Mouse (Mus musculus) retina, adult 2 months (tissue): ENCODE data around the gene Ensa.
"Not testable (repeated sequence)": the region's sequence is repeated elsewhere in the genome, so short reads cannot be mapped to it uniquely, and the experiment has no call there.

Experiments
- DNase-seq: peaks from one replicate; pipeline ENCODE4 v3.0.0-alpha.2; 2012; ENCODE audit warnings: low read depth, low spot score

The Ensa gene

GRCm38 (mm10) chr3:95662724-95663449 lies 38.1 kb downstream of the Ensa start:
- no peak for DNase-seq

GRCm38 (mm10) chr3:95663486-95663885 lies 38.7 kb downstream of the Ensa start:
- DNase-seq = no peak

DNA sequence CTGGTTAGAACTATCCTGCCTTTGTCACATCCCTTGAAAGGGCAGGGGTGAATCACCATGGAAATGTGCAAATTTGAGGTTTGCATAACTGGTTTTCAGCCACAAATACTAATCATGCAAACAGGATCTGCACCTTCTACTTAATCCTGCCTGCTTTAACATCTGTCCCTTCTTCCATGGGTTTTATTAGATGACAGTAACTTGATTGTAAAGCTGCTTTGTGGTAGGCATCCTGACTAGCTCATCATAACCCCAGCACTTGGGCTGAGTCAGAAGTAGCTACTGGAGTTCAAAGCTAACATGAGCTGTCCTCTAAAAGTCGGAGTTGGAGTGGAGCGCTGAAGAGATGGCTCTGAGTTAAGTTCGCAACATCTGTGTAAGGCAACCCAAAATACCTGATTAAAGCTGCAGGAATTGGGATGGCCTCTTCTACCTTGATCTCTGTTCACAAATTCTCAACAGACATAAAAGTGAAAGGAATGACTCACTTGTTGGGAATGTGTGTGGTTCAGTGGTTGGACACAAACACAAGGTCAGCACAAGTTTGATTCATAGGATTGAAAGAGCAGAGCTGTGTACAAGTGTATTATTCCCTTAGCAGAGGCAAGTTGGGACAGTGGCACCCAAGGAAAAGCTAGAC lies 39.3 kb downstream of the Ensa start:
- DNase-seq = no peak

DNA sequence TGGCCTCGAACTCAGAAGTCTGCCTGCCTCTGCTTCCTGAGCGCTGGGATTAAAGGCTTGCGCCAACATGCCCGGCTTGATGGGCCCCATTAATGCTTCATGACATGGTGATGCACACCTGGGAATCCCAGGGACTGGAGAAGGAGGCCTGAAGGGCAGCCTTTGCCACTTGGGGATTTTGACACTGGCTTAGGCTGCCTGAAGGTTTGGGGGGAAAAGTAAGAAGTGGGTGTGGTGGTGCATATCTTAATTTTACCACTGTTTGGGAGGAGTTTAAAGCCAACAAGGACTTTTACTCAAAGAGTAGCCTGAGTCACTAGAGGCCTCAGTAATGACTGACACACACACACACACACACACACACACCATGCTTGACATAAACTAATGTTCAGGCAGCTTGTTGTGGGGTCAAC lies 40.2 kb downstream of the Ensa start:
- no peak for DNase-seq

DNA sequence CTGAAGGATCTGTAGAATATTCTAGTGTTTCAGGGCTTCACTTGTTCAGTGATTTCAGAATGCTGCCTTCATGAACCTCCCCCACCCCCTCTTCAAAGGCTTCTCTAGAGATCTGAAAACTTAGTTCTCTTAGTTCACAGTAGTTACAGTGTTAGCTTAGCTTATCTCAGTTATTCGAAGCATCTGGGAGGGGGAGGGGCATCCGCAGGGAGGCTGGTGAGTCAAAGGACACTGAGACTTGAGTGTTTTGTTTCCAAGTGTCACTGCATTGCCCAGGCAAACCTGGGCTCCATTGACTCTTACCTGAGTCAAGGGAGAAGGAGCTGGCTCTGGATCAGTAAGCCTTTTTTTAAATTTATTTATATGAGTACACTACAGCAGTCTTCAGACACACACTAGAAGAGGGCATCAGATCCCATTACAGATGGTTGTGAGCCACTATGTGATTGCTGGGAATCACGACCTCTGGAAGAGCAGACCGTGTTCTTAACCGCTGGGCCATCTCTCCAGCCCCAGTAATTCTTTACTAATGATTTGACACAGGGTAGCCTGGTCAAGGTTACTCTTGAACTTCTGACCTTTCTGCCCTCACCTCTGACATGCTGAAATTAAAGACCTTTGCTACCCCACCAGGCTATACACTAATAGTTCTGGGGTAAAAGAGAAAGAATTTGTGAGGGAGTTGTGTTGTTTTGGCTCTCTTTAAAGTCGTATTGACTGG lies 41.5 kb downstream of the Ensa start:
- DNase-seq = no peak

- DNase-seq = no peak
Measured at GRCm38 (mm10) chr3:95667521-95667920, 42.7 kb downstream of the Ensa start.

DNA sequence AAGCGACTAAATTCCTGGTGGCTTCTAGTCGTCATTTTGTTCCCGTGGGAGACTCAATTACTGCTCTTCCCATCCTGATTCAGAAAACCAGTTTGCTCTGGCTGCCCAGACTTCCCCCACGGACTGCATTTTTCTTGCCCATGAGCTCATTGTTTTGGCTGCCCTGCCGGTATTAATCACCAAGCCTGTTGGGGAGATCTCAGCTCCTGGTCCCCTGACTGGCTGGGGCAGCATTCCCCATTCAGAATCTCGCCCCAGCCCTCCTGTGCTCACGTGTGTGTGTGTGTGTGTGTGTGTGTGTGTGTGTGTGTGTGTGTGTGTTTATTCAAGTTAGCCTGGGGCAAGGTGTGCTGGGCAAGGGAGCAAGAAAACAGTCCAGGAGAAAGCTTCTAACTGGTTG lies 43.2 kb downstream of the Ensa start:
- no peak for DNase-seq

DNA sequence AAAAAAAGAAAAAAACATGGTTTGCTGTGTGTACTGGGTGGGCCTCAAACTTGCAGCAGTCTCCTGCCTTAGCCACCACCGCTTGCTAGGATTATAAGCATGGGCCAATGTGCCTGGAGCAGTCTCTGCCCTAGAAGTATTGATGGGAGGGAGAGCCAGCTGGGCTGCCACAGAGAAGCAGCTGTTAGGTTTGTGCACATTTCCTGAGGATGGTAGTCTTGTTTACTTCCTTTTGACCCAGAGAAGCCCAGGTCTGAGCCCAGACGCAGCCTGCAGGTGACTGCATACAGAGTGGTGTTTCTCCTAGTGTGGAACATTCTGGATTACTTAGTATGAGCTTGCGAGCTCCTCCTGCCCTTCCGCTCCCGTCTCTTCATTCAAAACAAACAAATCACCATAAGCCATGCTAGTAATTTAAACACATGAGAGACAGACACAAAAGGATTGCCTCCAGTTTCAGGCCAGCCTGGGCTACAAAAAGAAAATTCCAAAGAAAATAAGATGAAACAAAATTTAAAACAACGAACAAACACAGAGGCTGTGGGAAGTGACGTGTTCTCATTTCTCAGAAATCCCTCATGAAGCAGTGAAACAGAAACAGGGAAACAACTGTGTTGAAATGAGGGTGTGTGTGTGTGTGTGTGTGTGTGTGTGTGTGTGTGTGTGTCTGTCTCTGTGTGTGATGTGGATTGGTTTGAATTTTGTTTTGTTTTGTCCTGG lies 44.0 kb downstream of the Ensa start:
- no peak for DNase-seq

DNA sequence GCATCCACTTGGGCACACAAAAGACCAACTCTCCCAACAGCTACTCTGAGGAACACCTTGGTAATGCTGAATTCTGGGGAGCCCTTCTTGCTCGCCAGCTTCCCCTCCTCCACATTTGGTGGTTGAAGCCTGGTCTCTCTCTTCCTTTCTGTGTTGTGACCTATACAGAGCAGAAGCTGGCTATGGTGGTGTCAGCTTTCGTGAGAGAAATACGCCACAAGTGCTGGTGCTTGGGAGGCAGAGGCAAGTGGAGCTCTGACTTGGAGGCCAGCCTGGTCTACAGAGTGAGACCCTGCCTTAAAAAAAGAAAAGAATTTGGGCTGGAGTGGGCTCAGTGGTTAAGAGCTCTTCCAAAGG lies 44.5 kb downstream of the Ensa start:
- DNase-seq = no peak

- not testable (repeated sequence) for DNase-seq
Measured at GRCm38 (mm10) chr3:95670419-95670818, 45.6 kb downstream of the Ensa start.

DNA sequence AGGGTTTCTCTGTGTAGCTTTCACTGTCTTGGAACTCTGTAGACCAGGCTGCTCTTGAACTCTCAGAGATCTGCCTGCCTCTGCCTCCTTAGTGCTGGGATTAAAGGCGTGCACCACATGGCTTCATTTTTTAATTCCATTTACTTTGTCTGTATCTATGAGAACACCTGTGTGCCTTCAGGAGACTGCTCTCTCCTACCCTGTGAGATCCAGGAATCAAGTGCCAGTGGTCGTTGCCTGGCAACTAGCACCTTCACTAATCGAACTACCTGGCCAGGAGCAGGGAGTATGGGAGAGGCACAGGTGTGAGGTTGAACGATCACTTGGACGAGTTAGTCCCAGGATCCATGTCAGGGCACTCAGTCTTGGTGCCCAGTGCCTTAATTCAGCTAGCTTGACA lies 46.4 kb downstream of the Ensa start:
- no peak for DNase-seq

- DNase-seq = no peak
Measured at GRCm38 (mm10) chr3:95672461-95672860, 47.7 kb downstream of the Ensa start.

DNA sequence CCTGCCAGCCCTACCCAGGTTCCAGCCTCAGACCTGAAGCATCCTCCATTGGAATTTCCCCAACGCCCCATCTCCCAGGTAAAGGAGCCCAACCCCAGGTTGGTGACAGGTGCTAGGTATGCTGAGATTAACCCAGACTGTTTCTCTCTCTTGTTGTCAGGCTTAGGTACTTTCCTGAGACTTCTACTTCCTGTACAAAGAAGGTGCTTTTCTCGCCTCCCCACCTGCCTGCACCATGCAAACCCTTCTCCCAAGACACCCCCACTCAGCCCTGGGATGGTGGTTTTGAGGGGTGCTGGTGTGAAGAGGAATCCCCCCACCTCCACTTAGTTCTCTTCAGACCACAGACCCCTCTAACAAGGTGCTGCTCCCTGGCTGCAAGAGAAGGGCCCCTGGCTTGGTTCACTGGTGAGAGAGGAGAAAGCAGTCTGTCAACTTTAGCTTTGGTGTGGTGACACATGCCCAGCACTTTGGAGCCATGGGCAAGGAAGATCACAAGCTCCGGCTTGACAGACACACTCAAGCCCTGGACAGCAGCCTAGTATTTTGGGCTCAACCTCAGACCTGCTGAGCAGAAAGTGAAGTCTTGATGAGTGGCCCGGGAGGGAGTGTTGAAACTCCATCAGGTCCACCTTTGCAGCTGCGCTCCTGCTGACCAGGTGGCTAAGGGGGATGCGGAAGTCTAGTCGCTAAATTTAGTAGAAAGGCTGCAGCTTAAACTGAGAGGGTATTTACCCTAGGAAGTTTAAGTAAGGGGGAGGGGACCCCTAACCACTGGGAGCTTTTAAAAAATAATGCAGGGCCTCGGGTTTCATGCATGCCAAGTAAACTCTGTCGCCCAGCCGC lies 48.3 kb downstream of the Ensa start:
- no peak for DNase-seq

DNA sequence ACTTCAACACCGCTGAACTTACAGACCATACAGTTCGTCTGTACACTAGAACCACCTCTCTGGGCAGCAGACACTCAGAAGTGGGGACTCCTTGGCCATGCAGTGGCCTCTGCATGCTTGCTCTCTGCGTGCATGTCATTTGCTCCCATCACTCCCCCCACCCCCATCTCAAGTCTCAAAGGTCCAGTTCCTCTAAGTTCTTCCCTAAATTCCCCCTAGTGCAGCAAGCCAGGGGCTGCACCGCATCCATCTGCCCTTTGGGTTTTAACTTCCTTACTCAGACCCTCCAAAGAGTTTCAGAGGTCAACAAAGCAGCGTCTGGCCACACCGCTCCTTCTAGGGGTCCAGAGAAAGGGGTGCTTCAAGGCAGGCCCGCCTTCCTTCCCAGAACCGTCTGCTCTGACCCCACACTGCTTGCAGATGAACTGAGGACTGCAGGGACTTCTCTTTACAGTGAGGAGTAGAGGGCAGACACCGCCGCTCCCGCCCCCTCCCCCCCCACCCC lies 49.0 kb downstream of the Ensa start:
- DNase-seq = no peak

DNA sequence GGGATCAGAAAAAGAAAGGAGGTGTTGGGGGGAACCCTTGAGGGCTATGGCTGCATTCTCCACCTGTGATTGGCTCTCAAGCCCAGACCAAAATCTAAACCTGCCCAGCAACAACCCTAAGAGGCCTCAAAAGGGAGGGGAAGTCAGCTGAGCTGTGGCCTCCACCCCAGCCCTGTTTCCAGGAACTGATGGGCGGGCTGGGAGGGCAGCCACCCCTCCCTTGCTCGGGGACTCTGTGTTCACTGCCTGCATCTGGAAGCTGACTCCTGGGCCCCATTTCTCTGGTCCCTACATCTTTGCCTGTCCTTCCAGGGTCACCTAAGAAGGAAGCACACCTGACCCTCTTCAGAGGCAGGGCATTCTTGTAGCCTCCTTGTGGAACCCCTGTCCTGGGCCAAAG lies 49.4 kb downstream of the Ensa start:
- no peak for DNase-seq

- no peak for DNase-seq
Measured at GRCm38 (mm10) chr3:95674812-95675211, 50.0 kb downstream of the Ensa start.

DNA sequence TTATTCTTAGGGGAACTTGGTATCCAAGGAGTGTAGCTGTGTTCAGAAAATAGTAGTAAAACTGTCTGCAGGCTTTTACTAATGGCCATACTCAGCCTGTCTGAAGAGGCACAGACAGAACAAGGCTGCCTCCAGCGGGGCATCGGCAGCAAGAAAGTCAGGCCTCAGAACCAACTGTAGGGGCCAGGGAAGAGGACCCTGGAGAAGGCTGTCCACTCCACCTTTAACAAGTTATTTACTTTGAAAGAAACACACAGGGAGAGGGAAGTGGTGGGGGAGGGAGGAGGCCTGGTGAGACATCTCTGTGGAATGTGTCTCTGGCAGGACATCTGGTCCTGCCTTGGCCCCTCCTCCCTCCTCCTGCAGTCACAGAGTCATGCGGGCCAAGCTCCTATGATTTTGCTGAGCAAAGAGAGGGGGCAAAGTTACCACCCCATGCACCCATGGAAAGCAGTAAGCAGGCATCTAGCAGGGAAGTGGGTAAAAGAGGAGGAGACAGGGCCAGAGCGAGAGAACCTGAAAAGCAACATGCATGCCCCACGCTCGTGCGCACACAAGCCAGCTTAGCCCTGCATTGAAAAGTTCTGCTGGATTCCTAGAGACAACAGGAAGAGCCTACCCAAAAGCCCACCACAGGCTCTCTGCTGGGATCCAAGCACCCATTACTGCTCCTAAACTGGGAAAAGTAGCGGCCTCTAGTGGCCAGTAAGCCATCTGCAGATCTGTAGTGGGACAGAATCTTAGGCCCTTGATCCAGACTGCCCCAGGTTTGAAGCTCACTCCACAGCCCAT lies 50.7 kb downstream of the Ensa start:
- no peak for DNase-seq

DNA sequence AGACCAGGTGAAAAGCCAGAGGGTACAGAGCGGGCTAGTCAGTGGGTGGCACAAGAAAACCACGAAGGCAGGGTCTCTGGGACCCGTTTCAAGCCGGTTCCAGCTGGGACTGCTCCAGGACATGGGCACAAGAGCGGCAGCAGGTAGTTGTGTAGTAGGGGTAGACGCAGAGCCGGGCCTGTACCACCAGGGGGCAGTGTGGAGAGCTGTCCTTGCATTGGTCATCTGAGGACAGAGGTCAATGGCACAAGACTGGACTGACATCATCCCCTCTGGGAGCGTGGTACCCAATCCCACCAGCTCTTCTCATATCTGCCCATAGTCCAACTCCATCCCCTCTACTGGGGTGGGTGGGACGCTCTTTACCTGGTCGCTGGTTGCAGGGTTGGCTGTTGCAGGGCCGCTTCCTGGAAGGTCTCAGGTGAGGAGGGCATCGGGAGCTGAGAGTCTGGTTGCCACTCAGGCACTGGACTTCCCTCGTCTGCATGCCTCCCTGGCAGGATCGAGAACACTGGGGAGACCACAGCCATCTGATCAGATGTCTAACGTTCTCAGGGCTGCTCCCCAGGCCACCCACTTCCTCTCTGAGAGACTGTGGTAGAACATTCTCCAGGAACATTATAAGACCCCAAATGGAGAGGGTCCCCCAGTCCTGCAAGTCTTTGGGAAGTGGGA lies 52.1 kb downstream of the Ensa start:
- DNase-seq = no peak

DNA sequence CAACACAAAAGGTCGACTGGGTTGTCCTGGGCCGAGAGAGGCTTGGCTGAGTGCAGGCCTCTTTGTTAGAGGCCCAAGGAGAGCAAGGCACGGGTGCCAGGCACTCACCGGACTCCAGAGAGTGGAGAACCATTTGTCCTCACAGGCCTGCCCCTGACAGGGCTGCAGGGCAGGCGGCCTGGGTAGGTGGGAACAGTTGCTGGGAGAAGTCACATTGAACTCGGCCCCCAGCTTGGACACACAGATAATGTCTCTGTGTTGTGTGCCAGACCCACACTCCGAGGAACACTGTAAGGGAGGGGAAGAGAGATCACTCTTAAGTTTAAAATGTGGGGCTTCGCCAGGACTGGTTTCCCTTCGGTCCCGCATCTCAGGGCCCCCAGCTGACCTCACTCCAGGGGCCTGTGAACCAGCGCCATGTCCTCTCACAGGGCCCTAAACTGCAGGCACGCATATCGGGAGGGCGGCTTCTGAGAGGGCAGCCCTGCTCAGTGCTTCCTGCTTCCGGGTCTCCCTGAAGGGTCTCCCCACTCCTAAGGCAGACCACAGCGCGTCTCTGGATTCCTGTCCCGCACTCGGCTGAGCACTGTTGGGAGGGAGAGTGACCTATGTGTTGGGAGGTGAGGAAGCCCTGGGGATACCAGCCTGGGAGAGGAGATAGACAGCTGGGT lies 52.8 kb downstream of the Ensa start:
- DNase-seq = no peak
